11 mouse cellular contexts compared by ENCODE assay signal in the genomic region with DNA sequence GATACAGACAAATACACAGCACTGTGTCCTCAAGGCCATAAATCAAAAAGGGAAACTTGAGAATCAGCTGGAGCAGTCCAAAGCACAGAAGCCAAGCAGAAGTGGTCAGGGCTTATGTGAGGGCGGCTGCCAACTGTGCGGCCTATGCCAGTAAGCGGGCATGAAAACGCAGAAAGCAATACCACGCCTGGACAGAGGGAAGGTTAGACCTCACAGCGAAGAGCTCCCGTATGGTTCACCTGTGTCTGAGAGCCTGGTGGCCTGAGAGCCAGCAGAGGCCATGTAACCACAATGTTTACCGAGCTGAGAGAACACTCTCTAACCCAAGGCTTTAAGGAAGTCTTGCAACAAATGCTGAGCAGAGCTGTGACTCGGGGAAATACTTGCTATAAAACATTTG.
DNase-seq lines count a peak whose midpoint lies in the region; ATAC-seq and TF ChIP-seq lines count a peak whose summit lies in the region.
"Had no signal": no experiment of that assay in that cellular context is flagged by ENCODE, and none has a peak within 500 bp of the region (broad histone marks: within the 10 kb centered on the region; RNA-seq: fewer than 3 reads in every experiment).

No protein-coding gene starts in this region.

- no peaks in the 10 kb centered on the region for H3K27me3 ChIP-seq in heart, postnatal 0 days (ENCODE audit: control insufficient read depth, insufficient read depth, low read length)
- H3K27me3 ChIP-seq in heart, embryonic 10.5 days (ENCODE audit: insufficient read depth, poor library complexity, severe bottlenecking), result no peaks in the 10 kb centered on the region
- no peaks in the 10 kb centered on the region for H3K27me3 ChIP-seq in CH12.LX (replicated peaks)
- H3K27me3 ChIP-seq in megakaryocyte, embryonic 14.5 days (replicated peaks), result no peaks in the 10 kb centered on the region
- H3K27me3 ChIP-seq in limb, embryonic 10.5 days (ENCODE audit: low read depth, poor library complexity, severe bottlenecking), result peaks cover 46% of the 10 kb centered on the region; the same call in 1 of the 2 replicates
- H3K27me3 ChIP-seq in midbrain, embryonic 13.5 days, result no peaks in the 10 kb centered on the region
- H3K27me3 ChIP-seq: midbrain, embryonic 12.5 days had no signal

- peaks cover 17% of the 10 kb centered on the region for H3K36me3 ChIP-seq in heart, postnatal 0 days (replicated peaks; ENCODE audit: control insufficient read depth, insufficient read depth, low read length)
- peaks cover 31% of the 10 kb centered on the region for H3K36me3 ChIP-seq in heart, embryonic 10.5 days
- H3K36me3 ChIP-seq in CH12.LX (replicated peaks in 1 of 2; ENCODE audit: control insufficient read depth in 1 of 2, insufficient read depth in 1 of 2, low read length in 1 of 2), result peaks cover 47 to 58% of the 10 kb centered on the region in 2 experiments
- peaks cover 42% of the 10 kb centered on the region for H3K36me3 ChIP-seq in megakaryocyte, embryonic 14.5 days (replicated peaks; ENCODE audit: low read length)
- H3K36me3 ChIP-seq in limb, embryonic 10.5 days, result peaks cover 5% of the 10 kb centered on the region
- H3K36me3 ChIP-seq in midbrain, embryonic 13.5 days, result peaks cover 6% of the 10 kb centered on the region

- TF ChIP-seq EP300 in heart, postnatal 0 days (IDR thresholded peaks at IDR 0.05; ENCODE audit: low read depth), result no peak
- no peak for TF ChIP-seq EP300 in CH12.LX (IDR thresholded peaks at IDR 0.05; ENCODE audit: low read length)

- ATAC-seq in heart, postnatal 0 days (ENCODE audit: insufficient read depth, low read depth), result no peak
- ATAC-seq in midbrain, embryonic 13.5 days, result no peak
- ATAC-seq: hindbrain, postnatal 0 days had no signal

- no peak for TF ChIP-seq POLR2A in CH12.LX (IDR thresholded peaks at IDR 0.05; ENCODE audit: low read depth, low read length)

- DNase-seq in heart, postnatal 0 days (ENCODE audit: low spot score), result no peak
- DNase-seq in heart, embryonic 10.5 days (ENCODE audit: low spot score), result no peak
- peak; percentile 24 for DNase-seq in CH12.LX (ENCODE audit: extremely low read depth)
- DNase-seq in limb, embryonic 10.5 days (ENCODE audit: low spot score), result no peak
- no peak for DNase-seq in retina, embryonic 14.5 days (ENCODE audit: low spot score)
- DNase-seq: cerebellum, adult 2 months had no signal

- H3K4me3 ChIP-seq in heart, postnatal 0 days (ENCODE audit: low read depth, low read length), result no peak overlapping the region
- H3K4me3 ChIP-seq in heart, embryonic 10.5 days, result no peak overlapping the region
- H3K4me3 ChIP-seq in CH12.LX (replicated peaks in 1 of 3; ENCODE audit: low read depth in 2 of 3, low read length in 2 of 3, poor library complexity in 1 of 3), result no peak overlapping the region
- H3K4me3 ChIP-seq in brown adipose tissue, adult 24 weeks (ENCODE audit: insufficient read depth, low read depth, low read length), result no peak overlapping the region
- peak overlapping the region; percentile 35 for H3K4me3 ChIP-seq in megakaryocyte, embryonic 14.5 days (replicated peaks)
- no peak overlapping the region for H3K4me3 ChIP-seq in limb, embryonic 10.5 days
- H3K4me3 ChIP-seq in midbrain, embryonic 13.5 days (replicated peaks), result no peak overlapping the region
- H3K4me3 ChIP-seq: midbrain, embryonic 12.5 days had no signal

- peaks cover 89% of the 10 kb centered on the region for H3K79me2 ChIP-seq in CH12.LX (replicated peaks; ENCODE audit: control insufficient read depth, extremely low read depth, insufficient read depth, poor library complexity, severe bottlenecking)

- 71% methylated on average over 9 of the region's 9 CpGs for WGBS in heart, postnatal 0 days
- 88% methylated on average over 9 of the region's 9 CpGs for whole genome bisulfite sequencing in heart, embryonic 10.5 days
- 89% methylated on average over 9 of the region's 9 CpGs for WGBS in limb, embryonic 10.5 days
- 95% methylated on average over 9 of the region's 9 CpGs for WGBS in midbrain, embryonic 13.5 days

- no peak overlapping the region for H3K9ac ChIP-seq in heart, postnatal 0 days (replicated peaks; ENCODE audit: low read depth, low read length)
- no peak overlapping the region for H3K9ac ChIP-seq in CH12.LX (ENCODE audit: insufficient read depth, low read depth)
- no peak overlapping the region for H3K9ac ChIP-seq in midbrain, embryonic 13.5 days (replicated peaks)
- H3K9ac ChIP-seq: midbrain, embryonic 12.5 days had no signal

- H3K9me3 ChIP-seq in heart, postnatal 0 days (replicated peaks; ENCODE audit: control insufficient read depth, low read length), result no peaks in the 10 kb centered on the region
- H3K9me3 ChIP-seq in heart, embryonic 10.5 days, result no peaks in the 10 kb centered on the region
- H3K9me3 ChIP-seq in CH12.LX (replicated peaks; ENCODE audit: low read length), result no peaks in the 10 kb centered on the region
- no peaks in the 10 kb centered on the region for H3K9me3 ChIP-seq in megakaryocyte, embryonic 14.5 days
- H3K9me3 ChIP-seq in limb, embryonic 10.5 days (replicated peaks), result no peaks in the 10 kb centered on the region
- no peaks in the 10 kb centered on the region for H3K9me3 ChIP-seq in midbrain, embryonic 13.5 days
- H3K9me3 ChIP-seq: midbrain, embryonic 12.5 days had no signal

- peaks cover 51% of the 10 kb centered on the region for H3K4me1 ChIP-seq in heart, postnatal 0 days (ENCODE audit: control insufficient read depth, insufficient read depth)
- peaks cover 49% of the 10 kb centered on the region for H3K4me1 ChIP-seq in heart, embryonic 10.5 days
- peaks cover 32 to 97% of the 10 kb centered on the region in 2 experiments for H3K4me1 ChIP-seq in CH12.LX (ENCODE audit: control insufficient read depth in 1 of 2, insufficient read depth in 2 of 2)
- H3K4me1 ChIP-seq in brown adipose tissue, adult 24 weeks (ENCODE audit: control insufficient read depth, insufficient read depth, insufficient read length, low read length), result peaks cover 10% of the 10 kb centered on the region
- H3K4me1 ChIP-seq in megakaryocyte, embryonic 14.5 days, result peaks cover 70% of the 10 kb centered on the region
- H3K4me1 ChIP-seq in limb, embryonic 10.5 days, result peaks cover 15% of the 10 kb centered on the region
- peaks cover 61% of the 10 kb centered on the region for H3K4me1 ChIP-seq in midbrain, embryonic 13.5 days (replicated peaks)

- H3K4me2 ChIP-seq in heart, postnatal 0 days (ENCODE audit: low read depth, low read length), result no peak overlapping the region
- peak overlapping the region; percentile 31; the same call in 1 of the 2 replicates for H3K4me2 ChIP-seq in CH12.LX (ENCODE audit: insufficient read depth, low read depth, poor library complexity, severe bottlenecking)
- H3K4me2 ChIP-seq in midbrain, embryonic 13.5 days (replicated peaks), result no peak overlapping the region
- H3K4me2 ChIP-seq: midbrain, embryonic 12.5 days had no signal

- TF ChIP-seq CTCF in heart, postnatal 0 days (IDR thresholded peaks at IDR 0.05; ENCODE audit: low read depth), result no peak
- no peak for TF ChIP-seq CTCF in CH12.LX (conservative IDR thresholded peaks at IDR 0.05 in 1 of 2, IDR thresholded peaks at IDR 0.05 in 1 of 2; ENCODE audit: low read depth in 2 of 2, low read length in 2 of 2)

- TF ChIP-seq RAD21 in CH12.LX (IDR thresholded peaks at IDR 0.05; ENCODE audit: low read depth, low read length), result no peak

- peak overlapping the region; percentile 48 for H3K27ac ChIP-seq in heart, postnatal 0 days (ENCODE audit: low read depth)
- H3K27ac ChIP-seq in heart, embryonic 10.5 days, result no peak overlapping the region
- H3K27ac ChIP-seq in CH12.LX (ENCODE audit: insufficient read depth, low read depth), result peak overlapping the region; percentile 31
- H3K27ac ChIP-seq in brown adipose tissue, adult 24 weeks (replicated peaks; ENCODE audit: low read depth, low read length), result peak overlapping the region; percentile 38; the same call in 1 of the 2 replicates
- H3K27ac ChIP-seq in limb, embryonic 10.5 days, result no peak overlapping the region
- H3K27ac ChIP-seq in midbrain, embryonic 13.5 days, result no peak overlapping the region
- H3K27ac ChIP-seq: hindbrain, postnatal 0 days; midbrain, embryonic 12.5 days had no signal

- dilution Hi-C loops in CH12.LX (cut with MboI; ENCODE audit: extremely low pct_ligation_motif_present, extremely low pct_unique_long_range_greater_than_20kb, low sequenced_read_pairs), result no loop called here

- in situ Hi-C loops in CH12.LX (cut with MboI; ENCODE audit: low pct_ligation_motif_present, low pct_unique_long_range_greater_than_20kb, low sequenced_read_pairs), result no loop called here

TF ChIP-seq in CH12.LX, 34 proteins besides CTCF, POLR2A, EP300 and RAD21:
- TF ChIP-seq ZKSCAN1 (IDR thresholded peaks at IDR 0.05; ENCODE audit: borderline replicate concordance, low read depth, low read length) (no peak), SMC3 (IDR thresholded peaks at IDR 0.05; ENCODE audit: low read depth, low read length) (no peak), UBTF (IDR thresholded peaks at IDR 0.05; ENCODE audit: low read depth, low read length) (no peak), GABPA (IDR thresholded peaks at IDR 0.05; ENCODE audit: insufficient replicate concordance, low read depth, low read length) (no peak), NRF1 (IDR thresholded peaks at IDR 0.05; ENCODE audit: low read depth, low read length) (no peak), MYC (IDR thresholded peaks at IDR 0.05; ENCODE audit: low read depth, low read length) (no peak), MAX (IDR thresholded peaks at IDR 0.05; ENCODE audit: low read length) (no peak), JUND (conservative IDR thresholded peaks at IDR 0.05; ENCODE audit: low read depth, low read length) (no peak), ZNF384 (IDR thresholded peaks at IDR 0.05; ENCODE audit: low read depth, low read length) (no peak), KAT2A (IDR thresholded peaks at IDR 0.05; ENCODE audit: insufficient replicate concordance, low read length) (no peak), CHD2 (IDR thresholded peaks at IDR 0.05; ENCODE audit: low read length) (no peak), USF1 (IDR thresholded peaks at IDR 0.05; ENCODE audit: low read depth, low read length) (no peak), SIN3A (IDR thresholded peaks at IDR 0.05; ENCODE audit: low read length) (no peak), POLR2AphosphoS2 (IDR thresholded peaks at IDR 0.05; ENCODE audit: low read depth, low read length) (no peak), MXI1 (IDR thresholded peaks at IDR 0.05; ENCODE audit: low read depth, low read length) (no peak), ZMIZ1 (IDR thresholded peaks at IDR 0.05; ENCODE audit: low read depth, low read length) (no peak), TCF12 (IDR thresholded peaks at IDR 0.05; ENCODE audit: low read depth, low read length) (no peak), PAX5 (IDR thresholded peaks at IDR 0.05; ENCODE audit: low read length) (no peak), CHD1 (IDR thresholded peaks at IDR 0.05; ENCODE audit: low read depth, low read length) (no peak), ELF1 (IDR thresholded peaks at IDR 0.05; ENCODE audit: low read depth, low read length) (no peak)

Comparison
In these comparisons a context has a peak if more than half of its experiments do, and no peak if none do; other contexts are left out.
1. H3K27ac ChIP-seq: peak in heart, postnatal 0 days (single experiment), CH12.LX (single experiment) and brown adipose tissue, adult 24 weeks (single experiment); none in heart, embryonic 10.5 days (single experiment), limb, embryonic 10.5 days (single experiment) and midbrain, embryonic 13.5 days (single experiment).